Mouse (Mus musculus) erythroblast, adult 5-6 weeks (primary cell): ENCODE results near the gene Mmp25. TPM values are rescaled to one million over a fixed set of nuclear protein-coding genes. Genes with fewer than 3 reads are reported as not detected.

Source experiments
- ATAC-seq: replicated peaks from 2 replicates; pipeline ENCODE4 v1.8.0; 2016; ENCODE audit warnings: moderate number of reproducible peaks, mild to moderate bottlenecking, moderate TSS enrichment, inconsistent platforms; ENCODE audit not compliant: poor library complexity, low FRiP score, severe bottlenecking
- total RNA-seq, 2 experiments: library from RNA; stranded (forward) in 1 of 2; stranded (reverse) in 1 of 2; fragments of 150-400 nt in 1 of 2; fragments of 200-764, 138-1000 nt in 1 of 2; gene quantifications; 2 replicates each; pipeline versions ENCODE4 v1.2.3 to v1.2.4; 2015 to 2017; ENCODE audit warnings: low replicate concordance in 2 of 2

The Mmp25 gene
- total RNA-seq, 2 experiments from 2014 or later = 3.1 to 11.9 TPM

GRCm38 (mm10) chr17:23670516-23671074 is 25.5 kb upstream of the Mmp25 start:
- ATAC-seq = no peak

GRCm38 (mm10) chr17:23665511-23665910 is 20.4 kb upstream of the Mmp25 start:
- no peak for ATAC-seq

GRCm38 (mm10) chr17:23664556-23665021 is 19.5 kb upstream of the Mmp25 start:
- peak; percentile 60; the same call in 1 of the 2 replicates for ATAC-seq

- no peak for ATAC-seq
Observed at GRCm38 (mm10) chr17:23661526-23661925, 16.4 kb upstream of the Mmp25 start.

GRCm38 (mm10) chr17:23660876-23661200 is 15.8 kb upstream of the Mmp25 start:
- ATAC-seq = no peak

GRCm38 (mm10) chr17:23660117-23660875 is 15.2 kb upstream of the Mmp25 start, which contains the start of gene Bicdl2:
Gene Bicdl2, plus strand, starts transcription at chr17:23660506.
- peak; percentile 22; the same call in 1 of the 2 replicates for ATAC-seq

- ATAC-seq = no peak
Observed at GRCm38 (mm10) chr17:23658450-23658849, 13.4 kb upstream of the Mmp25 start.

GRCm38 (mm10) chr17:23654410-23654809 is 9.3 kb upstream of the Mmp25 start:
- ATAC-seq = no peak

- no peak for ATAC-seq
Observed at GRCm38 (mm10) chr17:23654001-23654400, 8.9 kb upstream of the Mmp25 start.

GRCm38 (mm10) chr17:23653324-23653723 is 8.2 kb upstream of the Mmp25 start:
- ATAC-seq = no peak

- ATAC-seq = no peak
Observed at GRCm38 (mm10) chr17:23651363-23651762, 6.3 kb upstream of the Mmp25 start.

- ATAC-seq = no peak
Observed at GRCm38 (mm10) chr17:23645894-23646293, 817 bp upstream of the Mmp25 start.

GRCm38 (mm10) chr17:23631241-23631640 is 13.8 kb downstream of the Mmp25 start:
- no peak for ATAC-seq

GRCm38 (mm10) chr17:23630195-23631020 is 14.7 kb downstream of the Mmp25 start:
- peak; percentile 87 for ATAC-seq

- ATAC-seq = no peak
Observed at GRCm38 (mm10) chr17:23627813-23628212, 17.3 kb downstream of the Mmp25 start.

GRCm38 (mm10) chr17:23620351-23620750 is 24.7 kb downstream of the Mmp25 start:
- ATAC-seq = no peak

- no peak for ATAC-seq
Observed at GRCm38 (mm10) chr17:23617087-23617486, 28.0 kb downstream of the Mmp25 start.

- ATAC-seq = peak; percentile 76; the same call in 1 of the 2 replicates
Observed at GRCm38 (mm10) chr17:23610361-23610800, 34.7 kb downstream of the Mmp25 start.

GRCm38 (mm10) chr17:23609612-23610011 is 35.5 kb downstream of the Mmp25 start:
- ATAC-seq = no peak

GRCm38 (mm10) chr17:23605220-23605619 is 39.9 kb downstream of the Mmp25 start:
- ATAC-seq = no peak
